Mouse (Mus musculus) forebrain, embryonic 14.5 days (tissue): ENCODE data around the gene Med13. TPM values are rescaled to one million over a fixed set of nuclear protein-coding genes. Genes with fewer than 3 reads are reported as not detected.

Source experiments
- ATAC-seq: fragments of 200-750 bp; cut with Nextera tagmentation; 2 replicates; pipeline ENCODE4 v1.8.0; 2017; ENCODE audit warnings: mild to moderate bottlenecking, moderate library complexity
- DNase-seq: peaks from one replicate; pipeline ENCODE4 v3.0.0-alpha.2; 2015; ENCODE audit warnings: low spot score
- H3K27ac ChIP-seq: fragments of 300-500 bp; sonication (generic); 2 replicates; pipeline ENCODE4 v1.5.1; 2014; ENCODE audit warnings: low read depth, mild to moderate bottlenecking, control low read depth, low read length, moderate library complexity
- H3K27me3 ChIP-seq: fragments of 300-500 bp; sonication (generic); replicated peaks from 2 replicates; pipeline ENCODE4 v1.6.1; 2014; ENCODE audit warnings: low read length, control low read depth, mixed read lengths; ENCODE audit not compliant: control insufficient read depth, insufficient read depth
- H3K36me3 ChIP-seq: fragments of 300-500 bp; sonication (generic); 2 replicates; pipeline ENCODE4 v1.6.1; 2014; ENCODE audit warnings: low read length, control low read depth; ENCODE audit not compliant: control insufficient read depth, insufficient read depth
- H3K4me1 ChIP-seq: fragments of 300-500 bp; sonication (generic); 2 replicates; pipeline ENCODE4 v1.6.1; 2014; ENCODE audit warnings: antibody characterized with exemption, low read length, control low read depth; ENCODE audit not compliant: control insufficient read depth, insufficient read depth
- H3K4me2 ChIP-seq: fragments of 300-500 bp; sonication (generic); 2 replicates; pipeline ENCODE4 v1.6.1; 2014; ENCODE audit warnings: mild to moderate bottlenecking, control low read depth, low read length
- H3K4me3 ChIP-seq: fragments of 300-500 bp; sonication (generic); 2 replicates; pipeline ENCODE4 v1.5.1; 2014; ENCODE audit warnings: low read depth, low read length, control low read depth
- H3K9ac ChIP-seq: fragments of 300-500 bp; sonication (generic); 2 replicates; pipeline ENCODE4 v1.6.1; 2014; ENCODE audit warnings: mild to moderate bottlenecking, low read length, control low read depth, moderate library complexity
- H3K9me3 ChIP-seq: fragments of 300-500 bp; sonication (generic); replicated peaks from 2 replicates; pipeline ENCODE4 v1.6.1; 2016; ENCODE audit warnings: low read length, control low read depth, mixed read lengths; ENCODE audit not compliant: control insufficient read depth
- WGBS: fragments of 180-500 bp; shearing (Covaris S2); extraction: QIAGEN DNeasy Blood & Tissue Kit; methylation state at CpG from one replicate; pipeline ENCODE4 v1.1.7; 2014; 5-methylcytosine and 5-hydroxymethylcytosine counted together
- polyA plus RNA-seq: library from polyadenylated mRNA; unstranded; fragments of >200 nt; fragmentation: Nextera tagmentation; extraction: Ambion mirVana; gene quantifications from 2 replicates; pipeline ENCODE4 v1.2.1, GENCODE M21; 2014

Gene Med13
- polyA plus RNA-seq, 1 experiment from 2014 or later: 13.4 TPM

DNA sequence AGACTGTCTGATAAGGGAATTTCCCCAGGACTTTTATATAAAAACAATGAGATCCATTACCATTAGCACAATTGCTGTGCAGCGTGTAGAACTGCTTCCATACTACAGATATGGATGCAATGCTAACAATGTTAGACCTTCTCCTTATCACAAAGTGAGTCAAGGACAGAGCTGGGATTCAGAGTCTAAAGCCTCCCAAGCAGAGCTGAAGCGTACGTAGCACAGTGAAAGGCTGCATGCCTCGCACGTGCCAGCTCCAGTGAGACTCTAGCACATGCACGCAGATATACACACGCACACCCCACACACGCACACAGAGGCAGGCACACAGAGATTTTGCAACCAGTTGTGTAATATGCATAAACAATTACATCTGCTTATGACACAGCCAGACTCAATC, 71.7 kb downstream of the Med13 start:
- H3K9me3 ChIP-seq: no peaks in the 10 kb centered on the region
- no peak for ATAC-seq
- H3K4me3 ChIP-seq: no peak overlapping the region
- H3K36me3 ChIP-seq: peaks cover 75% of the 10 kb centered on the region
- 96% methylated on average over 8 of the region's 8 CpGs for WGBS
- H3K27me3 ChIP-seq: no peaks in the 10 kb centered on the region
- no peak overlapping the region for H3K27ac ChIP-seq
- no peak overlapping the region for H3K9ac ChIP-seq
- no peak for DNase-seq
- no peaks in the 10 kb centered on the region for H3K4me1 ChIP-seq
- no peak overlapping the region for H3K4me2 ChIP-seq

DNA sequence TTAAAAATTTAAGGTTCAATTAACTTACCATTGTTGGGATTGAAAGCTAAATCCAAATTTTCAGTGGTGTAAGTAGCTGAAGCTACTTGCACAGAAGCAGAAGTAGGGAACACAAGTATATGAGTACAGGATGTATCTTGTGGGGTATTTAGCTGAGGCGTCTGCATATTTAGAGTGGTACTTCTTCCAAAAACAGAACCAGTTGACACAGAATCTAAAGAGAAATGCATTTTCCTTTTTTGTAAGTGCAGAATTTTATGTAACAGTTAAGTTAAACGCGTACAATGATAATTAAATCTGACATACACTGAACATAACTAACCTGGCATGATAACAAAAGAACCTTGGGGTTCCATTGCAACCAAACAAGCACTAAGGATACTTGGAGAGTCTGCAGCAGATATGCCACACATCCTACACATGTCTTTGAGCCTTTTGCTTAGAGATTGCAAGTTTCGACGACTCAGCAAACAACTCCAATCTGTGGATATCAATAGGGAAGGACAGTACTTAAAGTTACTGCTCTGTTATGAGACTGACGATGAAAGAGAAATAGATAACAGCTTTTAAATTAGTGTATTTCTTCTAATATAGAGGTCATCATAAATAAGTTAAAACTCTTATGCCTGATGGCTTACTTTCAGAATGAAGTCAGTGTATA, 78.8 kb downstream of the Med13 start:
- H3K36me3 ChIP-seq: peaks cover 76% of the 10 kb centered on the region

DNA sequence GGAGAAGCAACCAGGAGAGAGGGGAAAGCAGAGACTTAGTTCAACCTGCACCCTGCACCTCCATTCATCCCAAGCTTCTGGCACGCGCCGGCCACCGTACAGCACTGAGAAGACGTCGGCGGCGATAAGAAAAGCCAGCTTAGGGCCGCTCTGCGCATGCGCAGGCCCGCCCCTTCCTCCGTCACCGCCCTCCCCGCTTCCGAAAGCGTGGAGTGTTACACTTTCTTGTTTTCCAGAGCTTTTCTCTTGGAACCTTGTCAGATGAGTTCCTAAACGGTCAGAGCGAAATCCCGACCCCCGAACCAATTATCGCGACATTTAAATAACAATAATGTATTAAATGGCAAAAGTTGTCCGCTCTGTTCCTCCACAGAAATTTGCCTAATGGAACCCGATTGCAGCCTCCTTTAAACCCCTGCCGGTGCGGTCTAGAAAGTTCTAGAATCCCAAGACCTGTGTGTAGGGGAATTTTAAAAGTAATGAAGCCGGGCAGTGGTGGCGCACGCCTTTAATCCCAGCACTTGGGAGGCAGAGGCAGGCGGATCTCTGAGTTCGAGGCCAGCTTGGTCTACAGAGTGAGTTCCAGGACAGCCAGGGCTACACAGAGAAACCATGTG, 99.8 kb downstream of the Med13 start, which contains the start of gene Ints2:
TSS of gene Ints2 (minus strand) at position 116 of the 617 bp plus-strand sequence.
- peak within 1 kb of the TSS; percentile 52 for H3K27ac ChIP-seq
- peak within 1 kb of the TSS; percentile 61 for H3K4me2 ChIP-seq
- H3K27me3 ChIP-seq: no peaks in the 10 kb centered on the region
- H3K4me3 ChIP-seq: peak within 1 kb of the TSS; percentile 49
- peak; percentile 95 for ATAC-seq
- H3K36me3 ChIP-seq: peaks cover 13% of the 10 kb centered on the region
- 7% methylated on average over 32 of the region's 32 CpGs for WGBS
- peaks cover 10% of the 10 kb centered on the region for H3K4me1 ChIP-seq
- H3K9ac ChIP-seq: peak within 1 kb of the TSS; percentile 87
- no peaks in the 10 kb centered on the region for H3K9me3 ChIP-seq
- DNase-seq: peak; percentile 97

More for the DNA sequence above, 78.8 kb downstream of the Med13 start:
- ATAC-seq (no peak), DNase-seq (no peak)
- H3K27ac ChIP-seq: no peak overlapping the region
- no peak overlapping the region for H3K4me2 ChIP-seq
- H3K9me3 ChIP-seq: no peaks in the 10 kb centered on the region
- no peak overlapping the region for H3K9ac ChIP-seq
- H3K4me1 ChIP-seq: no peaks in the 10 kb centered on the region
- 96% methylated on average over 6 of the region's 6 CpGs for WGBS
- no peaks in the 10 kb centered on the region for H3K27me3 ChIP-seq
- no peak overlapping the region for H3K4me3 ChIP-seq

DNA sequence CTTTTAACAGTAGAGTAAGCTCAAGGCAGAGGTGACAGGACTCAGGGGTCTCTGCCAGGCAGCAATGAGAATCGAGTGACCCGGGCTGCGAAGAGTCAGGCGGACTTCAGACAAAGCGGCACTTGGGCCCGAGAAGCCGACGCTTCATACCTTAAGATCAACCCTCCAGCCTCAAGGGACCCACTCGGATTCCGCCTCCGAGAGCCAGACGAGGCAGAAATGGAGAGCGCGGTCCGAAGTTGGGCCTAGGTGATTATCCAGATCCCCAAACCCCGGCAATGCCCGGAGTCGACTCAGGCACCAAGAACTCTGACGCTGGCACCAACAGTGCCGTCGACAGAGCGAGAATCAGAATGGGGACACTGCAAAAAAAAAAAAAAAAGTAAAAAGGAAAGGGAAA, 100.3 kb downstream of the Med13 start:
- Histone ChIP-seq H3K4me1 (peaks cover 10% of the 10 kb centered on the region), H3K4me3 (peak overlapping the region; percentile 49), H3K9ac (peak overlapping the region; percentile 87), H3K27me3 (no peaks in the 10 kb centered on the region), H3K4me2 (peak overlapping the region; percentile 61), H3K9me3 (no peaks in the 10 kb centered on the region), H3K27ac (peak overlapping the region; percentile 52), H3K36me3 (peaks cover 18% of the 10 kb centered on the region)
- WGBS: 0% methylated on average over 22 of the region's 22 CpGs
- no peak for DNase-seq
- ATAC-seq: peak; percentile 53; the same call in 1 of the 2 replicates

DNA sequence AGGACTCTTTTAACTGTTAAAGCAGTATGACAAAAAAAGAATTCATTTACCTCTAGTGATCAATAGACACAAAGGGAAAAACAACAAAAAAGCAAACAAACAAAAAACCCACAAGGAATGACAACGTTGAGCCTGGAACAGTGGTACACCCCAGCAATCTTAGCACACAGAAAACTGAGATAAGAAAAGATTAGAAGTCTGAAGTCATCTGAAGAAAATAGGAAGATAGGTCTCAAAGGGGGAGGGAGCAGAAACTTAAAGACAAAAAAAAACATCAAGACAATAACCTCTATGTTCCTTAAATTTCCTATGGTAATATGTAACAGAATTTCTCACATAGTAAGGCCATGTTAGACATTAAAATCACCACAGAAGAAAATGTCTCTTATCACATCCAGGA, 104.1 kb downstream of the Med13 start:
- no peak overlapping the region for H3K9ac ChIP-seq
- H3K4me1 ChIP-seq: peaks cover 10% of the 10 kb centered on the region
- 75% methylated on average over 1 of the region's 1 CpGs for WGBS
- H3K9me3 ChIP-seq: no peaks in the 10 kb centered on the region
- H3K27ac ChIP-seq: no peak overlapping the region
- H3K4me3 ChIP-seq: no peak overlapping the region
- no peak overlapping the region for H3K4me2 ChIP-seq
- H3K36me3 ChIP-seq: peaks cover 46% of the 10 kb centered on the region
- H3K27me3 ChIP-seq: no peaks in the 10 kb centered on the region
- DNase-seq: no peak
- ATAC-seq: no peak

DNA sequence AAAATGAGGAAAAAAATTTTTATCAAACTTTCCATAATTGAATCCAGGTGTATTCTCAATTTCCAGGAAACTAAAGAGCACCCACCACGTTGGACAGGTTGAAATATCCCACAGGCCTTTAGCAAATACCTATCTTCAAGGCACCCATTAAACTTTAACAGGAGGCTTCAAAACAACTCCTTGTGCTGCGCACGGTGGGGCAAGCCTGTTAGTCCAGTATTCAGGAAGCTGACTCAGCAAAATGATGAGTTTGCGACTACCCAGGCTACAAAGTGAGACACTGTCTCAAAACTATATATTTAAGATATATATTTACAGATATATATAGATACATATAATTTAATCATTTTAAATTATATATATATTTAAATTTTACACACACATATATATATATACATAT, 125.0 kb downstream of the Med13 start:
- H3K9ac ChIP-seq: no peak overlapping the region
- H3K9me3 ChIP-seq: no peaks in the 10 kb centered on the region
- WGBS: 91% methylated on average over 4 of the region's 4 CpGs
- H3K27ac ChIP-seq: no peak overlapping the region
- peaks cover 71% of the 10 kb centered on the region for H3K36me3 ChIP-seq
- no peaks in the 10 kb centered on the region for H3K4me1 ChIP-seq
- no peaks in the 10 kb centered on the region for H3K27me3 ChIP-seq
- ATAC-seq: no peak
- no peak for DNase-seq
- H3K4me3 ChIP-seq: no peak overlapping the region
- no peak overlapping the region for H3K4me2 ChIP-seq

DNA sequence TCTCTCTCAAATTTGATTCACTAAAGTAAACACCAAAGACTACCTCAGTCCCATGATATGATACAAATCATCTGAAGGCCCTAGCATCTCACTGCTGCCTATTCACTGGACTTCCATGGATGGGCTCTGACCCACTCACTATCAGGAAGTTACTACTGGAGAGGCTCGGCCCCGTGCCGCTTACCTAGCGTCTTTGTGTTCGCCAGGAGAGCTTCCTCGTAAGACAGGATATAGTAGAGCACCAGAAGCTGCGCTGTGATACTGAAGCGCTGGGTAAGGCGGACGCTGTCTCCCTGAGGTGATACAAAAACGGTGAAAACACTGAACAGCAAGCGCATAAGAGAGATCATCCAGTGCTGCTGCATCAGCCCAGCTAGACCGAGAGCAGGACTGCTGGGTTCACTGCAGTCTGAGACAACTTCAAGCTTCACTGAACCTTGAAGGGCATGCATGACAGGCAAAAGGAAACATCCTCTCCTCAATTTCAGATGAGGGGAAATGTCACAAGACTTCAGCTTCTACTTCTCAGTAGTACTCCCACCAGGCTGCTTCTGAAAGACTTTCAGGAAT, 125.5 kb downstream of the Med13 start:
- Histone ChIP-seq H3K4me3 (no peak overlapping the region), H3K4me1 (no peaks in the 10 kb centered on the region), H3K4me2 (no peak overlapping the region), H3K36me3 (peaks cover 69% of the 10 kb centered on the region), H3K9me3 (no peaks in the 10 kb centered on the region), H3K27ac (no peak overlapping the region), H3K9ac (no peak overlapping the region), H3K27me3 (no peaks in the 10 kb centered on the region)
- WGBS: 97% methylated on average over 13 of the region's 13 CpGs
- DNase-seq: no peak
- ATAC-seq: no peak

DNA sequence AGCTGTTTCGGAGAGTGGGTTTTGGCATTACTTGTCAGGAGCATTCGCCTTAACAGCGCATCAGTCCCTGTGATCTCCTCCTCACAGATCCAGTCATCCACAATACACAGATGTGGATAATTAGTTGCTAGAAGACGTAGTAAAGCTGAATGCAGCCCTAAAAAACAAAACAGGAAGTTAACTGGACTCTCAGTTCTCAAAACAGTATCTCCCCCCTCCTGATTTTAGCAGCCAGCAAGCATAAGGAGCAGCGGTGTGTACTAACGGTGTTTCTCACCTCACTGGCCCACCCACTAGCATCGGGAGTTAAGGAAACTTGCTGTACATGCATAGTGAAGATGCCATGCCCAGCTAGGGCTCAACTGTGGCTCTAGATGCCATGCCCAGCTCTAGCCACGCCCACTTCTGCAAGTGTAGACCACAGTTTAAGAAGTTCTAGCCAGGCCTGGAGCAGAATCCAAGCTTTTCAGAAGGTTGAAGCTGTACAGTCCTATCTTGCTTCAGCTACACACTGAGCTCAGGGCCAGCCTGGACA, 130.7 kb downstream of the Med13 start:
- WGBS: 81% methylated on average over 8 of the region's 8 CpGs
- Histone ChIP-seq H3K9ac (no peak overlapping the region), H3K27me3 (no peaks in the 10 kb centered on the region), H3K4me1 (no peaks in the 10 kb centered on the region), H3K4me2 (no peak overlapping the region), H3K36me3 (peaks cover 70% of the 10 kb centered on the region), H3K9me3 (no peaks in the 10 kb centered on the region), H3K4me3 (no peak overlapping the region), H3K27ac (no peak overlapping the region)
- no peak for DNase-seq
- ATAC-seq: no peak

DNA sequence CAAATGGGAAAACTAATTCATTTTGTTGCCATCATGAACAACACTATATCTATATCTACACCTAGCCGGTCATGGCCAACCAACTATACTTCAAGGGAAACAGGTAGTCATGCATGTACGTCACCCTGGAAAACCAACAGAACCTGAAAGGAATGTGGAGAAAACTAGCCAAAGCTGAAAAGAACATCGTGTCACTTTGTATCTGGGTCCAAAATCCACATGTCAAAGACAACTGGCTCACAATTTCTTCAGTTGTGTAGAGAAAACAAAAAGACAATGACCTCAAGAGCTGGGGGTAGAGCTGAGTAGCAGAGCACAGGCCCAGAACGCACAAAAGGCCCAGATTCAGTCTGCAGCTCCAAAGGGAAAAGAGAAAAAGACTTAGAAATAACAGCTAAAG, 131.6 kb downstream of the Med13 start:
- ATAC-seq (no peak), DNase-seq (no peak)
- no peak overlapping the region for H3K4me2 ChIP-seq
- no peaks in the 10 kb centered on the region for H3K9me3 ChIP-seq
- H3K27me3 ChIP-seq: no peaks in the 10 kb centered on the region
- 92% methylated on average over 4 of the region's 4 CpGs for WGBS
- H3K9ac ChIP-seq: no peak overlapping the region
- H3K36me3 ChIP-seq: peaks cover 66% of the 10 kb centered on the region
- H3K27ac ChIP-seq: no peak overlapping the region
- H3K4me1 ChIP-seq: no peaks in the 10 kb centered on the region
- H3K4me3 ChIP-seq: no peak overlapping the region
